Comparison of ENCODE assay signal across 8 mouse cellular contexts in genomic region chr3:108411026-108411753, GRCm38 (mm10). TPM values are rescaled to one million over a fixed set of nuclear protein-coding genes. Genes with fewer than 3 reads are reported as not detected.
DNase-seq lines count a peak whose midpoint lies in the region; ATAC-seq and TF ChIP-seq lines count a peak whose summit lies in the region.
"Had no signal": no experiment of that assay in that cellular context is flagged by ENCODE, and none has a peak within 500 bp of the region (broad histone marks: within the 10 kb centered on the region; RNA-seq: fewer than 3 reads in every experiment).

No protein-coding gene starts in this region.

- whole genome bisulfite sequencing in lung, postnatal 0 days: 57% methylated on average over 5 of the region's 5 CpGs
- 16% methylated on average over 5 of the region's 5 CpGs for WGBS in hindbrain, embryonic 11.5 days
- 48% methylated on average over 5 of the region's 5 CpGs for WGBS in stomach, postnatal 0 days

- peak; percentile 13; the same call in 1 of the 2 replicates for ATAC-seq in lung, postnatal 0 days
- ATAC-seq in hindbrain, embryonic 11.5 days (ENCODE audit: low FRiP score): peak; percentile 3
- ATAC-seq in stomach, postnatal 0 days (ENCODE audit: low FRiP score, low TSS enrichment): 0 out of 2 replicates have a peak, but pooled peaks have one; percentile 1

- no peak for TF ChIP-seq CTCF in lung, postnatal 0 days (IDR thresholded peaks at IDR 0.05)
- no peak for TF ChIP-seq CTCF in stomach, postnatal 0 days (IDR thresholded peaks at IDR 0.05; ENCODE audit: low read depth)

- H3K9ac ChIP-seq in lung, postnatal 0 days (replicated peaks; ENCODE audit: low read depth): no peak overlapping the region
- peak overlapping the region; percentile 95 for H3K9ac ChIP-seq in hindbrain, embryonic 11.5 days (ENCODE audit: low read depth, low read length)
- peak overlapping the region; percentile 38 for H3K9ac ChIP-seq in stomach, postnatal 0 days (ENCODE audit: low read length)

- H3K4me1 ChIP-seq in lung, postnatal 0 days (ENCODE audit: insufficient read depth, low read depth, low read length): peaks cover 8% of the 10 kb centered on the region; the same call in 1 of the 2 replicates
- H3K4me1 ChIP-seq in hindbrain, embryonic 11.5 days (replicated peaks; ENCODE audit: control insufficient read depth, insufficient read depth, low read length): peaks cover 29% of the 10 kb centered on the region
- peaks cover 7% of the 10 kb centered on the region for H3K4me1 ChIP-seq in stomach, postnatal 0 days (replicated peaks; ENCODE audit: control insufficient read depth, insufficient read depth)

- H3K9me3 ChIP-seq in lung, postnatal 0 days (ENCODE audit: low read length): no peaks in the 10 kb centered on the region
- H3K9me3 ChIP-seq in hindbrain, embryonic 11.5 days (ENCODE audit: control insufficient read depth, low read length): peaks cover 4% of the 10 kb centered on the region; the same call in 1 of the 2 replicates
- H3K9me3 ChIP-seq in stomach, postnatal 0 days (ENCODE audit: control insufficient read depth, low read length): no peaks in the 10 kb centered on the region

- peak overlapping the region; percentile 54 for H3K27ac ChIP-seq in lung, postnatal 0 days (ENCODE audit: low read length)
- H3K27ac ChIP-seq in hindbrain, embryonic 11.5 days (ENCODE audit: low read depth, low read length): peak overlapping the region; percentile 99
- peak overlapping the region; percentile 24; the same call in 1 of the 2 replicates for H3K27ac ChIP-seq in stomach, postnatal 0 days (replicated peaks)

- H3K4me2 ChIP-seq in lung, postnatal 0 days (replicated peaks; ENCODE audit: low read depth, low read length): 0 out of 2 replicates have a peak overlapping the region, but pooled peaks have one; percentile 3
- H3K4me2 ChIP-seq in hindbrain, embryonic 11.5 days (replicated peaks; ENCODE audit: low read depth, low read length): peak overlapping the region; percentile 86
- peak overlapping the region; percentile 35 for H3K4me2 ChIP-seq in stomach, postnatal 0 days (replicated peaks; ENCODE audit: low read depth)

- H3K36me3 ChIP-seq in lung, postnatal 0 days (ENCODE audit: insufficient read depth, low read length): no peaks in the 10 kb centered on the region
- peaks cover 24% of the 10 kb centered on the region for H3K36me3 ChIP-seq in hindbrain, embryonic 11.5 days (ENCODE audit: control insufficient read depth, insufficient read depth, low read length)
- H3K36me3 ChIP-seq in stomach, postnatal 0 days (ENCODE audit: control insufficient read depth, insufficient read depth, low read length): no peaks in the 10 kb centered on the region; the same call in 1 of the 2 replicates

- no peak overlapping the region for H3K4me3 ChIP-seq in lung, postnatal 0 days (ENCODE audit: low read depth, low read length)
- peak overlapping the region; percentile 40 for H3K4me3 ChIP-seq in hindbrain, embryonic 11.5 days (ENCODE audit: low read depth, low read length)
- H3K4me3 ChIP-seq in stomach, postnatal 0 days (ENCODE audit: low read depth, low read length): no peak overlapping the region

- no peak for TF ChIP-seq EP300 in lung, postnatal 0 days (IDR thresholded peaks at IDR 0.05)
- TF ChIP-seq EP300 in stomach, postnatal 0 days (optimal IDR thresholded peaks at IDR 0.05): no peak

- H3K27me3 ChIP-seq in lung, postnatal 0 days (replicated peaks; ENCODE audit: insufficient read depth, low read length): no peaks in the 10 kb centered on the region
- H3K27me3 ChIP-seq in hindbrain, embryonic 11.5 days (ENCODE audit: control insufficient read depth, insufficient read depth, low read length): no peaks in the 10 kb centered on the region
- H3K27me3 ChIP-seq in stomach, postnatal 0 days (ENCODE audit: control insufficient read depth, insufficient read depth, low read length): no peaks in the 10 kb centered on the region

- DNase-seq in lung, postnatal 0 days (ENCODE audit: low spot score): no peak
- no peak for DNase-seq in lung, postnatal 14 days
- DNase-seq in hindbrain, embryonic 11.5 days (ENCODE audit: low spot score): peak; percentile 48
- DNase-seq in kidney, postnatal 4 days: peak; percentile 75 to 86
- DNase-seq in stomach, postnatal 0 days (ENCODE audit: low spot score): no peak
- DNase-seq in urinary bladder, postnatal 14 days (ENCODE audit: low spot score): no peak
- DNase-seq in layer of hippocampus, adult 9-11 months: no peak
- DNase-seq: thymus, postnatal 14 days had no signal

RNA-seq across cellular contexts. Expression of gene Celsr2, which starts 4.2 kb away (rescaled TPM):
- polyA plus RNA-seq in lung, postnatal 0 days (2015; fragmentation: Nextera tagmentation; extraction: Ambion mirVana): 3.4 and 3.8 TPM in 2 replicates
- polyA plus RNA-seq in hindbrain, embryonic 11.5 days (2014; fragmentation: Nextera tagmentation; extraction: Ambion mirVana): 76.7 and 101 TPM in 2 replicates
- polyA plus RNA-seq in stomach, postnatal 0 days (2015; fragmentation: Nextera tagmentation; extraction: Ambion mirVana): 7.5 and 9.7 TPM in 2 replicates

RNA-seq across cellular contexts. Expression of gene Psrc1, which starts 27.6 kb away (rescaled TPM):
- polyA plus RNA-seq in lung, postnatal 0 days (2015; fragmentation: Nextera tagmentation; extraction: Ambion mirVana): 2.3 and 3.7 TPM in 2 replicates
- 48.7 and 53.5 TPM in 2 replicates for polyA plus RNA-seq in hindbrain, embryonic 11.5 days (2014; fragmentation: Nextera tagmentation; extraction: Ambion mirVana)
- 7.7 and 8.3 TPM in 2 replicates for polyA plus RNA-seq in stomach, postnatal 0 days (2015; fragmentation: Nextera tagmentation; extraction: Ambion mirVana)

RNA-seq across cellular contexts. Expression of gene Sars, which starts 33.8 kb away (rescaled TPM):
- polyA plus RNA-seq in lung, postnatal 0 days (2015; fragmentation: Nextera tagmentation; extraction: Ambion mirVana): 81.0 and 81.3 TPM in 2 replicates
- polyA plus RNA-seq in hindbrain, embryonic 11.5 days (2014; fragmentation: Nextera tagmentation; extraction: Ambion mirVana): 181 and 206 TPM in 2 replicates
- 99.5 and 102 TPM in 2 replicates for polyA plus RNA-seq in stomach, postnatal 0 days (2015; fragmentation: Nextera tagmentation; extraction: Ambion mirVana)

RNA-seq across cellular contexts. Expression of gene Mybphl, which starts 46.5 kb away (rescaled TPM):
- 5.6 and 7.1 TPM in 2 replicates for polyA plus RNA-seq in lung, postnatal 0 days (2015; fragmentation: Nextera tagmentation; extraction: Ambion mirVana)
- not detected in 2 replicates for polyA plus RNA-seq in hindbrain, embryonic 11.5 days (2014; fragmentation: Nextera tagmentation; extraction: Ambion mirVana)
- not detected in 2 replicates for polyA plus RNA-seq in stomach, postnatal 0 days (2015; fragmentation: Nextera tagmentation; extraction: Ambion mirVana)

Comparison
In these comparisons a context has a peak if more than half of its experiments do, and no peak if none do; other contexts are left out.
1. DNase-seq: peak in hindbrain, embryonic 11.5 days (single experiment) and kidney, postnatal 4 days (2 of 2); none in lung, postnatal 0 days (single experiment), lung, postnatal 14 days (single experiment), stomach, postnatal 0 days (single experiment), urinary bladder, postnatal 14 days (single experiment) and layer of hippocampus, adult 9-11 months (single experiment).
2. H3K27ac ChIP-seq: peak in every context shown above with its lines; median percentile 99 in hindbrain, embryonic 11.5 days; 54 in lung, postnatal 0 days; 24 in stomach, postnatal 0 days.
3. H3K4me2 ChIP-seq: peak in every context shown above with its lines; median percentile 86 in hindbrain, embryonic 11.5 days; 35 in stomach, postnatal 0 days; 3 in lung, postnatal 0 days.
4. Peak in every context shown above with its lines, with median percentiles within 50 percentile points of each other: ATAC-seq.